Mouse (Mus musculus) embryonic facial prominence, embryonic 10.5 days (tissue): ENCODE measurements around the gene Gm35549. TPM values are rescaled to one million over a fixed set of nuclear protein-coding genes. Genes with fewer than 3 reads are reported as not detected.
A peak's percentile ranks its signal among the peaks of the same experiment; 100 is the strongest.

Source experiments
- DNase-seq: peaks from one replicate; pipeline ENCODE4 v3.0.0-alpha.2; 2017; ENCODE audit warnings: low spot score
- H3K27ac ChIP-seq: fragments of 300-500 bp; sonication (generic); replicated peaks from 2 replicates; pipeline ENCODE4 v1.5.1; 2016; ENCODE audit warnings: mild to moderate bottlenecking
- H3K27me3 ChIP-seq: fragments of 300-500 bp; sonication (generic); replicated peaks from 2 replicates; pipeline ENCODE4 v1.6.1; 2016; ENCODE audit warnings: low read depth, mild to moderate bottlenecking; ENCODE audit not compliant: poor library complexity, severe bottlenecking
- H3K36me3 ChIP-seq: fragments of 300-500 bp; sonication (generic); replicated peaks from 2 replicates; pipeline ENCODE4 v1.6.1; 2016; ENCODE audit warnings: mild to moderate bottlenecking, moderate library complexity
- H3K4me1 ChIP-seq: fragments of 300-500 bp; sonication (generic); 2 replicates; pipeline ENCODE4 v1.6.1; 2016
- H3K4me3 ChIP-seq: fragments of 300-500 bp; sonication (generic); 2 replicates; pipeline ENCODE4 v1.5.1; 2016; ENCODE audit warnings: mild to moderate bottlenecking, moderate library complexity
- H3K9me3 ChIP-seq: fragments of 300-500 bp; sonication (generic); 2 replicates; pipeline ENCODE4 v1.6.1; 2016; ENCODE audit warnings: mild to moderate bottlenecking
- WGBS: fragments of 180-500 bp; shearing (Covaris S2); methylation state at CpG from one replicate; pipeline ENCODE4 v1.1.7; 2016; 5-methylcytosine and 5-hydroxymethylcytosine counted together
- polyA plus RNA-seq: library from polyadenylated mRNA; unstranded; fragments of >200 nt; fragmentation: Nextera tagmentation; extraction: Ambion mirVana; gene quantifications from 2 replicates; pipeline ENCODE4 v1.2.1, GENCODE M21; 2016

Gene Gm35549
- polyA plus RNA-seq, result 0.26 TPM in 1 of 2 replicates, not detected in the other

GRCm38 (mm10) chr9:122843760-122844159 lies at the start of gene Gm35549:
Gene Gm35549, minus strand, starts transcription at chr9:122844035.
- no peak for DNase-seq
- H3K4me1 ChIP-seq, result no peaks in the 10 kb centered on the region
- H3K27ac ChIP-seq, result no peak within 1 kb of the TSS
- H3K4me3 ChIP-seq, result no peak within 1 kb of the TSS
- 0 out of 2 replicates have a peak, but pooled peaks cover 3% of the 10 kb centered on the region for H3K9me3 ChIP-seq
- H3K27me3 ChIP-seq, result no peaks in the 10 kb centered on the region
- H3K36me3 ChIP-seq, result peaks cover 6% of the 10 kb centered on the region
- 86% methylated on average over 3 of the region's 3 CpGs for WGBS

GRCm38 (mm10) chr9:122886372-122887179 lies 42.7 kb upstream of the Gm35549 start:
- peaks cover 19% of the 10 kb centered on the region for H3K4me1 ChIP-seq
- 7% methylated on average over 54 of the region's 54 CpGs for WGBS
- peaks cover 10% of the 10 kb centered on the region; the same call in 1 of the 2 replicates for H3K36me3 ChIP-seq
- peak overlapping the region; percentile 84 for H3K4me3 ChIP-seq
- peaks cover 5% of the 10 kb centered on the region; the same call in 1 of the 2 replicates for H3K27me3 ChIP-seq
- peak overlapping the region; percentile 85 for H3K27ac ChIP-seq
- H3K9me3 ChIP-seq, result no peaks in the 10 kb centered on the region
- peak; percentile 77 for DNase-seq

- Histone ChIP-seq H3K4me3 (peak within 1 kb of the TSS; percentile 84), H3K4me1 (peaks cover 19% of the 10 kb centered on the region), H3K9me3 (no peaks in the 10 kb centered on the region), H3K27me3 (peaks cover 5% of the 10 kb centered on the region; the same call in 1 of the 2 replicates), H3K36me3 (peaks cover 5% of the 10 kb centered on the region; the same call in 1 of the 2 replicates), H3K27ac (no peak within 1 kb of the TSS; the same call in 1 of the 2 replicates)
- WGBS, result 86% methylated on average over 3 of the region's 3 CpGs
- no peak for DNase-seq
These were observed 41.5 kb upstream of the Gm35549 start, which contains the start of gene Zkscan7 for GRCm38 (mm10) chr9:122885385-122885784. Gene Zkscan7, plus strand, starts transcription at chr9:122885685.

- H3K4me3 ChIP-seq, result no peak overlapping the region
- no peaks in the 10 kb centered on the region for H3K27me3 ChIP-seq
These were observed 31.3 kb upstream of the Gm35549 start for GRCm38 (mm10) chr9:122875145-122875544.

GRCm38 (mm10) chr9:122874653-122875052 lies 30.8 kb upstream of the Gm35549 start:
- 69% methylated on average over 1 of the region's 1 CpGs for WGBS
- H3K4me3 ChIP-seq, result no peak overlapping the region
- H3K4me1 ChIP-seq, result no peaks in the 10 kb centered on the region

More at GRCm38 (mm10) chr9:122875145-122875544, 31.3 kb upstream of the Gm35549 start:
- Histone ChIP-seq H3K9me3 (no peaks in the 10 kb centered on the region; the same call in 1 of the 2 replicates), H3K36me3 (no peaks in the 10 kb centered on the region), H3K4me1 (no peaks in the 10 kb centered on the region), H3K27ac (no peak overlapping the region)
- DNase-seq, result no peak
- 90% methylated on average over 2 of the region's 2 CpGs for WGBS

DNA sequence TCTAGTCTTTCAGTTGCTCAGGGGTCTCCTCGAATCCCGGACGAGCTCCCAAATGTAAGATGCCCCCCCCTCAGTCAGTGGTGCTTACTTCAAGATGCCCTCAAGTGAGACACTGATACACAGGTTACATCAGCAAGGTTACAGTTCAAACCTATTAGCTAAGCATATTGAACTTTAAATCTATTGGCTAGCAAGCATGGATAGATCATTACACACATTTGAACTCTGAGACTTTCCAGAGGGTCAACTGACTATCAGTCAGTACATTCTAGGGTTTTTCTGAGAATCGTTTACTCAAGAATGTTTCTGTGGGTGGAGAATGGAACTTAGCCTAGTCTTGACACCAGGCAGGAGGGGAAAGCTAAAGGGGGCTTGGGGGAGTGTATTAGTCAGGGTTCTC lies 28.8 kb upstream of the Gm35549 start:
- Histone ChIP-seq H3K36me3 (no peaks in the 10 kb centered on the region), H3K27ac (no peak overlapping the region), H3K9me3 (no peaks in the 10 kb centered on the region; the same call in 1 of the 2 replicates), H3K27me3 (no peaks in the 10 kb centered on the region), H3K4me3 (no peak overlapping the region), H3K4me1 (no peaks in the 10 kb centered on the region)
- 80% methylated on average over 4 of the region's 4 CpGs for WGBS
- DNase-seq, result no peak

More at GRCm38 (mm10) chr9:122874653-122875052, 30.8 kb upstream of the Gm35549 start:
- Histone ChIP-seq H3K36me3 (no peaks in the 10 kb centered on the region), H3K9me3 (no peaks in the 10 kb centered on the region; the same call in 1 of the 2 replicates), H3K27ac (no peak overlapping the region), H3K27me3 (no peaks in the 10 kb centered on the region)
- no peak for DNase-seq

DNA sequence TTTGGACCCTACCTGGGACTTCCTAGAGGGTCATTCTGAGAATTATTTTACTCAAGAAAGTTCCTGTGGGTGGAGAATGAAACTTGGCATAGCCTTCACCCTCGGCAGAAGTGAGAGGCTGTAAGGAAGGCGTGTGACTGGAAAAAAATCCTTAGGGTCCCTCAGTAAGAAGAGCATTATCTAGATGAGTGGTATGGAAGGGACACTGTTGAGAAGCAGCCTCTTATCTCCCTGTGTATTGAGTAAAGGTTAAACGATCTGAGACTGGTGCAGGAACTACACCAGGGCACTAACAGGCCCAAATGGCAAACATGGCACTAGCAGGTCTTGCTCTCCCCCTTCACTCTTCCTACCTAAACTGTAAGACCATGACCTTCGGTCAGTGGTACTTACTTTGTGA lies 22.4 kb upstream of the Gm35549 start:
- Histone ChIP-seq H3K9me3 (peaks cover 7% of the 10 kb centered on the region; the same call in 1 of the 2 replicates), H3K27me3 (no peaks in the 10 kb centered on the region), H3K36me3 (peaks cover 20% of the 10 kb centered on the region), H3K4me1 (peaks cover 18% of the 10 kb centered on the region), H3K4me3 (peak overlapping the region; percentile 86), H3K27ac (peak overlapping the region; percentile 96)
- 88% methylated on average over 4 of the region's 4 CpGs for WGBS
- DNase-seq, result no peak

- WGBS, result under 1% methylated on average over 34 of the region's 34 CpGs
- Histone ChIP-seq H3K4me3 (peak within 1 kb of the TSS; percentile 86), H3K9me3 (peaks cover 12% of the 10 kb centered on the region; the same call in 1 of the 2 replicates), H3K27me3 (no peaks in the 10 kb centered on the region), H3K4me1 (peaks cover 18% of the 10 kb centered on the region), H3K27ac (peak within 1 kb of the TSS; percentile 96), H3K36me3 (peaks cover 25% of the 10 kb centered on the region)
- DNase-seq, result peak; percentile 89
These were observed 21.9 kb upstream of the Gm35549 start, which contains the start of gene Zfp445 for GRCm38 (mm10) chr9:122865697-122866166. Gene Zfp445, minus strand, starts transcription at chr9:122866006.

- Histone ChIP-seq H3K4me3 (peak overlapping the region; percentile 86), H3K36me3 (peaks cover 34% of the 10 kb centered on the region), H3K9me3 (peaks cover 21% of the 10 kb centered on the region), H3K27ac (no peak overlapping the region), H3K4me1 (peaks cover 18% of the 10 kb centered on the region), H3K27me3 (no peaks in the 10 kb centered on the region)
- WGBS, result 61% methylated on average over 3 of the region's 3 CpGs
- DNase-seq, result no peak
These were observed 21.0 kb upstream of the Gm35549 start for GRCm38 (mm10) chr9:122864848-122865247.

DNA sequence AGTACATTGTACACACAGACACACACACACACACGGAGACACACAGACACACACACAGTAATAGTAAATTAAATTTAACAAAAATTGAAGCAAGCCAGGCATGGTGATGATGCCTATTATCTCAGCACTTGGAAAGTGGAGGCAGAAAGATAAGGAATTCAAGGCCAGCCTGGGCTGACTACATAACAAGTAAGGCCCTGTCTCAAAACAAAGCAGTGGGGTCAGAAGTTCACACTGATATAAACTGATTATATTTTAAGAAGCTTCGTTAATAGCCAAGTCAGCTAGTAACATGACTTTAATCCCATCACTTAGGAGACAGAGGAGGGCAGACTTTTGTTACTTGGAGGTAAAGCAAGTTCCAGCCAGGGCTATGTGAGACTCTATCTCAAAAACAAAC lies 19.9 kb upstream of the Gm35549 start:
- 90% methylated on average over 2 of the region's 2 CpGs for WGBS
- H3K9me3 ChIP-seq, result peaks cover 30% of the 10 kb centered on the region
- no peak overlapping the region for H3K27ac ChIP-seq
- DNase-seq, result no peak
- peaks cover 18% of the 10 kb centered on the region for H3K4me1 ChIP-seq
- peaks cover 45% of the 10 kb centered on the region for H3K36me3 ChIP-seq
- 0 out of 2 replicates have a peak overlapping the region, but pooled peaks have one; percentile 86 for H3K4me3 ChIP-seq
- no peaks in the 10 kb centered on the region for H3K27me3 ChIP-seq

DNA sequence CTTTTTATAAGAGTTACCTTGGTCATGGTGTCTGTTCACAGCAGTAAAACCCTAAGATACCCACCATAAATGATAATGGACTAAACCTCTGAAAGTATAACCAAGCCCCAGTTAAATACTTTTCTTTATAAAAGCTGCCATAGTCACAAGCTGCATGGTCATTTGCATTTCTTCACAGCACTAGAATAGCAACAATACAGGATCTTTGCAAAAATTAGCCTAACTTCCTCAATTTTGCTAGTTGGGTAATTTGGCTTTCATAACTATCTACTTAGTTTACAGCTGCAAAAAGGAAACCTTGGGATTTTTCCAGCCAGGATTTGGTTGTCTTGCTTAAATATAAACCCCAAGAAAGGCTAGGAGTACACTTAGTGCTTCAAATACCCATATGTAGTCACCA lies 16.9 kb upstream of the Gm35549 start:
- Histone ChIP-seq H3K36me3 (peaks cover 75% of the 10 kb centered on the region), H3K4me1 (peaks cover 14% of the 10 kb centered on the region), H3K4me3 (no peak overlapping the region), H3K9me3 (peaks cover 33% of the 10 kb centered on the region), H3K27me3 (no peaks in the 10 kb centered on the region), H3K27ac (no peak overlapping the region)
- DNase-seq, result no peak

GRCm38 (mm10) chr9:122856716-122857115 lies 12.9 kb upstream of the Gm35549 start:
- Histone ChIP-seq H3K9me3 (peaks cover 29% of the 10 kb centered on the region), H3K4me1 (no peaks in the 10 kb centered on the region), H3K27ac (no peak overlapping the region), H3K27me3 (no peaks in the 10 kb centered on the region), H3K4me3 (no peak overlapping the region), H3K36me3 (peaks cover 98% of the 10 kb centered on the region)
- DNase-seq, result no peak
- WGBS, result 96% methylated on average over 3 of the region's 3 CpGs
